Mouse (Mus musculus) adrenal gland, postnatal 36 days (tissue): ENCODE data around the gene Med25. TPM values are rescaled to one million over a fixed set of nuclear protein-coding genes. Genes with fewer than 3 reads are reported as not detected.
A peak's percentile ranks its signal among the peaks of the same experiment; 100 is the strongest.
"Not testable (repeated sequence)": the region's sequence is repeated elsewhere in the genome, so short reads cannot be mapped to it uniquely, and the experiment has no call there.

Source experiments
- DNase-seq, 2 experiments: peaks; one replicate each; pipeline ENCODE4 v3.0.0; 2021; ENCODE audit warnings: mixed read lengths in 1 of 2
- total RNA-seq, 2 experiments: library from RNA; stranded (reverse); gene quantifications; 2 replicates each; pipeline ENCODE4 v1.2.3; 2021

Gene Med25
- total RNA-seq, 2 experiments from 2014 or later = 86.1 to 97.1 TPM

DNA sequence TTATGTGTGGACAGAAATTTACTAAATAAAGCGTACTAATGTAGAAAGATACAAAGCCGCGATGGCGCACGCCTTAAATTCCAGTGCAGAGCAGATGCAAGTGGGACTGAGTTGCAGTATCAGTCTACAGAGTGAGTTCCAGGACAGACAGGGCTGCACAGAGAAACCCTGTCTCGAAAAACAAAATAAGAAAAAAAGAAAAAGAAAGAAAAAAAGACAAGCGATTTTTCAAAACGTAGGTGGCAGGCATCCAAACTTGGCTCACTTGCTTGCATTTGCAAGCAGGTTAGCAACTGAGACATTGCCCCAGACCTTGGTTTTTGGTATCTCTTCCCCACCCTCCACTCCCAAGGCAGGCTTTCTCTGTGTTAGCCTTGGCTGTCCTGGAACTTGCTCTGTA is 685 bp upstream of the Med25 start:
- DNase-seq = no peak

- DNase-seq = no peak
Observed at GRCm38 (mm10) chr7:44891611-44892010, 901 bp downstream of the Med25 start.

DNA sequence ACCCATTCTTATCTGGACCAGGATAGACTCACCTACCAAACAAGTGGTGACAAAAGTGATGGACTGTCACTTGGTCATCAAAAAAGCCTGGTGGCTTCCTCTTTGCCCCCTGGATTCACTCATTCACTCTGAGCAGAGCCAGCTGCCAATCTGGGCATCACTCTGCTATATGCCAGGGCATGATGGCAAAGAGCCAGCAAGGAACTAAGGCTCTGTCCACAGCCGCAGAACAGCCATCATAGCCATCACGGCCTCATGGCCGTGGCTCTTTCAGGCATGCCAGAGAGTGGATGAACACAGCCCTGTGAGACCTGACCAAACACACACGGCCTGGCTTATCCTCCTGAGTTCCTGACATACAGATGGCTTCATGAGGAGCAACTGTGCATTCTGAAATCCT is 1.8 kb downstream of the Med25 start:
- DNase-seq = no peak

- no peak for DNase-seq
Observed at GRCm38 (mm10) chr7:44890180-44890579, 2.3 kb downstream of the Med25 start.

- DNase-seq = peak; percentile 47 to 60
Observed at GRCm38 (mm10) chr7:44888256-44889105, 4.0 kb downstream of the Med25 start.

DNA sequence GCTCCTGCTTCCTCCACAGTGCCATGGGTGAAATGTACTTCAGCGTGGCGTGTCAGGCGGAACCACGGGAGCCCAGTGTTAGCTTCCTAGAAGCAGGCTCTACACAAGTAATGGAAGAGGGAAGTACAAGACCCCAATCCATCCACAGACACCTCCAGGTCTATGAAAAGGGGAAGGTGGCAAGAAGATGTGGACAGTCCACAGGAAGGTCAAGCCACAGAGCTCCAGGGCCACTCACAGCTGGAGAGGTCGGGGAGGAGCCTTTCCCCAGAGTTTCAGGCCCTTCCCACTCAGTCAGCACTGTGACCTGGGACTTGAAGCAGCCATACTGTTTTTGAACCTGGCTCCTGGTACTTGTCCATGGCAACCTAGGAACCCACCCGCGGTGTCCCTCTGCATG is 5.5 kb downstream of the Med25 start:
- no peak for DNase-seq

DNA sequence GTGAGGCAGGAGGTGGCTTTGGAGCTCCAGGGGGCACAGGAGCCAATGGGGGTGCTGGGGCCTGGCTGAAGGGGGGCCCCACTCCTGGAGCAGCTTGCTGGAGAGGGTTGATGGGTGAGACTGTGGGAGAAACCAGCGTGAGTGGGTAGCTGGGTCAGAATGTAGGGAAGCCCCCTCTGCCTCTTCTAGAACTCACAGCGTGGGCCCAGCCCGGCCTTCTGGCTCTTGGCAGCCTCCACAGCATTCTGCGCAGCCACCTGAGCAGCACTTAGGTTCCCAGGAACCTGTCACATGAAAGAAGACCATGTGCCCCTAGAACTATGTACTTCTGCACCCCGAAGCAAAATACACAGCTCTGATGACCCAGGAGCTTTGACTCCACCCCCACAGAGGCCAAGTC is 7.9 kb downstream of the Med25 start:
- no peak for DNase-seq

GRCm38 (mm10) chr7:44883036-44883435 is 9.5 kb downstream of the Med25 start:
- peak; percentile 73 to 80 for DNase-seq

DNA sequence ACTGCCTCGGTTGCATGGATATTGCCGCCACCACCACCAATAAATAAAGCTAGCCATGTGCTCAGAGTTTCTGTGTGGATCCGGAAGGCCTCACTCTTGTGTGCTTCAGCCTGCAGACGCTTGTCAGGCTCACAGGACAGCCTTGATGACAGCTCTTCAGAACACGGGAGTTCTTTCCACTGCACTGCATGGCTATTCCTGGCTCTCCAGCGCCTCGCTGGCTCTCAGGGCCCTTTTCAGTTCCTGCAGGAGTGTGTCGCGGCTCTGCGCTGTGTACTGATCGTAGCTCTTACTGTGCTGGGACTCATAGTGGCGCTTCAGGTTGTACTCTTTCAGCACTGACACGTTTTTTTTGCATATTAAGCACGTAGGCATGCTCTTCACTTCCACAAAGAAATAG is 14.7 kb downstream of the Med25 start:
- no peak for DNase-seq

DNA sequence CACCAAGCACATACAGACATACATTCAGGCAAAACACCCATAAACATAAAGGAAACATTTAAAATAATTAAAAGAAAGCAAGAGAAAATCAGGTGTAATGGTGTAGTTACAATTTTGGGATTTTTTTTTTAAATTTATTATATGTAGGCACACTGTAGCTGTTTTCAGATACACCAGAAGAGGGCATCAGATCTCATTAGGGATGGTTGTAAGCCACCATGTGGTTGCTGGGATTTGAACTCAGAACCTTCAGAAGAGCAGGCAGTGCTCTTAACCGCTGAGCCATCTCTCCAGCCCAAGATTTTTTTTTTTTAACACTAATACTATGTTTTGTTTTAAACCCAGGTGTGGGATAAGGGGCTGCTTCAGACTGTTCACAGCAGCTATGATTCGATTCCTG is 20.7 kb downstream of the Med25 start:
- DNase-seq = not testable (repeated sequence)

DNA sequence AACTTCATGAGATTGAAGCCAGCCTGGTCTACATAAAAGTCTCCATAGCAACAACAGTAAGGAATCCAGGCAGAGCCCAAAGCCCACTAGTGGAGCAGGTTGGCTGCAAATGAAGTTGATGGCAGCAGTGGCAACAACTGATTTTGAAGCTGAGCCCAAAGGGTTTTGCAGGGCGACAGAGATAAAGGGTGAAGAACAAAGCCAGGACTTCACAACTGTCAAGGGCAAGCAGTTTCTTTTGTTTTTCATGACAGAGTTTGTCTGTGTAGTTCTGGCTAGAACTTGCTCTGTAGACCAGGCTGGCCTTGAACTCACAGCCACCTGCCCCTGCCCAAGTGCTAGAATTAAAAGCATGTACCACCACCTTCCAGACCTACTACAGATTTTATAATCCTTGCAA is 21.3 kb downstream of the Med25 start:
- DNase-seq = no peak

GRCm38 (mm10) chr7:44870614-44871013 is 21.9 kb downstream of the Med25 start:
- no peak for DNase-seq

DNA sequence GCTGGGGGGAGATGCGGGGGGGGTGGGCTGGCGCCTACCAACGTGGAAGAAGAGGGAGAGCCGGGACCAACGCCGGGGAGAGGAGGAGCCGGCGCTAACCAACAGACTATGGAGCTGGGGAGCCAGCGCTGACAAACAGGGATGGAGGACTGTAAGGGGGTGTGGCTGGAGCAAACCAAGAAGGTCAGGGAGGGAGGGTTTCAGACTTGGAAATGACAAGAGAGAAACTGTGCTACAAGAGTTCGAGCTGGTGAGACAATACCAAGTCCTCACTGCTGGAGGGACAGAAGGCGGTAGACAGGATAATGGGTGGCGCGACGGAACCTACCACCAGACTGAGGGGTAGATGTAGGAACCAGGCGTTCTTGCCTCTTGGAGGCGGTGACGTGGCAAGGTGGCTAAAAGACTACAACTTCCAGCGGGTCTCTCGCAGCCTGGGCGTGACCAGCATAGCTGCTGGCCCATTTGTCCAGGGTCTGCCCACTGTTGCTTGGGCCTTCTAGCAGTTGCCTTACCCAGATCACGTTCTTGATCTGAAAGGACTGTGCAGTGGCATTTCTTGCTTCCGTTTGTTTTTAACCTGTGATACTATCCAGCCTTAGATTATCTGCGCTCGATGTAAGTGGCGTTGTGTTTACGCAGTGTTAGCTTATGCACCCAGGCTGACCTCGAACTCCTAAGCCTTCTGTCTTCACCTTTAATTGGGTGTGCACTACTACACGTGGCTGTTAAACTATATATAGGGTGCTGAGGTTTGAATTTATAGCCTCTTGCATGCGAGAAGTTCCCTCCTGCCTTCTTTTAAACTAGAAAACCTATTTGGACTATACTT is 22.6 kb downstream of the Med25 start, which contains the start of gene Ptov1:
Gene Ptov1, minus strand, starts transcription at position 92 of the 832 bp plus-strand sequence.
- peak; percentile 92 to 93 for DNase-seq

GRCm38 (mm10) chr7:44868919-44869696 is 23.4 kb downstream of the Med25 start:
- DNase-seq = peak; percentile 80 to 83

GRCm38 (mm10) chr7:44868465-44868864 is 24.0 kb downstream of the Med25 start:
- no peak for DNase-seq

DNA sequence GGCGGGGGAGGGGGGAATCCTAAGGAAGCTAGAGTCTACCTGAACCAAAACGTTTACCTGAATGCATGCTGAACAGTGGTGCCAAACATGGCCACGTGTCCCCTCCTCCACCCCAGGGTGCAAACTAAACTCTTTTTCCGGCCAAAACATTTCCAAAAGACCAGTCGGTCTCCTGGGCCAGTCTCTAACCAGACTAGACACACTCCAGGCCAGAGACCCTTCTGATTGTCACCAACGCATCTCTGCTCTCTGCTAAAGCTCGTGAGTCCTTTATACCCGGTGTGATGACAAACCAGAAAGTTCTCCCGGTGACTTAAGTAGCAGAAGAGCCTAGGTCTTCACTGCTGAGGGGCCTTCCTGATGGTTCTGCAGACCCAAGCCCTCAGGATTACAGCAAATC is 24.7 kb downstream of the Med25 start:
- DNase-seq = no peak

DNA sequence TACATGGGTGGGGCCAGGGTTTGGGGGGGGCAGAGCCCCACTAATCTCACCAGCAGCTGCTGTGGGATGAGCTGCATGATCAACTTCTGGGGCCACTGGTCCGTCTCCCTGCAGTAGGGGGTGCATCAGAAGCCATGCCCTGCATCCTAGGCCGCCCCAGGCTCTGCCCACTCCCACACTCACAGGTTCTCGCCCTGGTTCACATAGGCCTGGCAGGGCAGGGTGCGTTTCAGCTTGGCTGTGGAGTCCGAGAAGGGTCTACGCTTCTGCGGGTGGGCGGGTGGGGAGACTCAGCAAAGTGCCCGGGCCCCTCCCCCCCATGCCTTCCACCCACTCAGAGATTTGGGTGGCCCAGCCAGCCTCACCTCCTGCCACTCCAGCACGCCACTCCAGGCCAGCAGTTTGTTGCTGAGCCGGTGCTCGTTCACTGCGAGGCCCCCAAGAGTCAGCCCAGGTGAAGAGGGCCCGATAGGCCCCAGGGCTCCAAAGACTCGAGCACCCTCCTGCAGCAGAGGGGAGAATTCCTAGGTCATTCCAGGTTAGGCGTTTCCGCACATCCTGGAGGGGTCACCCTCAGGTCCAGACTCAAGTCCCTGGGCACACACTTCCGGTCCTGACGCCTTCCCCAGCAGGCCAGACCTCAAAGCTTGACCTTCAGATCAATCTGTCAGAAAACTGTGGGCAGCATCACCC is 25.4 kb downstream of the Med25 start:
- peak in 1 of 2 experiments; percentile 49 for DNase-seq

GRCm38 (mm10) chr7:44866276-44867009 is 26.1 kb downstream of the Med25 start:
- DNase-seq = peak; percentile 88 to 89

DNA sequence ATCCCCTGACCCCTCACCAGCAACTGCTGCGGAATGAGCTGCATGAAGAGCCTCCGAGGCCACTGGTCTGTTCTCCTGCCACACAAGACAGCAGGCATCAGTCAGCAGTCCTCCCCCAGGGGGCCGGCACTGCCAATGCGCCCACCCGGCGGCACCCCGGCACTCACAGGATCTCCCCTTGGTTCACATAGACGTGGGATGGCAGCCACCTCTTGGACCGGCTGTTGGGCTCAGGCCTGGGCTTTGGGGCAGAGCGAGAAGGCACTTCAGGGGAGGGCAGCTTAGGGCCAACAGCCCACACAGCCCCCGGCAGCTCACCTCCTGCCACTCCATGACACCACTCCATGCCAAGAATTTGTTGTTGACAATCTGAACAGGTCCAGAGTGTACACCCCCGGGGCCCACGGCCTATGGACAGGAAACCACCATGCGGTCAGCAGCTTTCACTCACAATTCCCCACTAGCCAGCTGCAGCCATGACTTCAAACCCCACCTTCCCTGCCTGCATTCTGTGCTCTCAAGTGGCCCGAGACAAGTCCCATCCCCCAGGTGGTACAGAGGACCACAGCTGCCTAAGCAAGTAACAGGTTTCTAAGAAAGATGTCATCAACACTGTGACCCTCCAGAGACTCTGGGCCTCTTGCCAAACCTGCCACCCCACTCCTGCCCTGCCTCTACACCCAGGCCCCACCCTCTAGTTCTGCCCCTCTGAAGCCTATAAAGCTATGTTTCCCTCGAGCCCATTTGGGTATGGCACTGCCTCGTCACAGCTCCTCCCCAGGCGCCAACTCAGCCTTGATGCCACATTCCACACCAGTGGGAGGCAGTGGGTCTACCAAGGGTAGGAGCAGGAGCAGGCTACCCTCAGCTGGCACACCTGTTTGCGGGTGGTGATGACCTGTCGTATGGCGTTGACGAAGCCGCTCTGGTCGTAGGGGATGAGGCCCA is 27.6 kb downstream of the Med25 start:
- DNase-seq = peak in 1 of 2 experiments; percentile 54
